Mouse (Mus musculus): ENCODE results near the gene Stim2. TPM values are rescaled to one million over a fixed set of nuclear protein-coding genes. Genes with fewer than 3 reads are reported as not detected.

Stim2 gene
- polyA plus RNA-seq, 1 experiment = 23.6 TPM

GRCm38 (mm10) chr5:53961229-53961628, 37.1 kb upstream of the Stim2 start:
- Histone ChIP-seq H3K27me3 (ENCODE audit: control insufficient read depth, insufficient read depth, insufficient read length) (no peaks in the 10 kb centered on the region), H3K4me2 (ENCODE audit: low read depth) (no peak overlapping the region), H3K4me3 (no peak overlapping the region), H3K79me2 (ENCODE audit: control insufficient read depth, insufficient read depth) (no peaks in the 10 kb centered on the region), H3K36me3 (ENCODE audit: control insufficient read depth, insufficient read depth) (no peaks in the 10 kb centered on the region), H3ac (ENCODE audit: control insufficient read depth, insufficient read length) (no peak overlapping the region)
- TF ChIP-seq TCF3 (IDR thresholded peaks at IDR 0.05; ENCODE audit: insufficient read length, low read depth) = no peak
- no peak for TF ChIP-seq SRF (IDR thresholded peaks at IDR 0.05; ENCODE audit: control insufficient read depth, insufficient read length, low read depth)
- TF ChIP-seq TCF12 (IDR thresholded peaks at IDR 0.05; ENCODE audit: insufficient read depth, poor library complexity, severe bottlenecking) = no peak
- no peak for TF ChIP-seq MAX (IDR thresholded peaks at IDR 0.05; ENCODE audit: low read depth)
- TF ChIP-seq POLR2AphosphoS2 (IDR thresholded peaks at IDR 0.05; ENCODE audit: insufficient read length, low read depth) = no peak
- TF ChIP-seq MYOG (IDR thresholded peaks at IDR 0.05; ENCODE audit: control insufficient read depth in 1 of 3, insufficient read depth in 1 of 3, insufficient read length in 2 of 3, low read depth in 2 of 3) = no peak
- TF ChIP-seq POLR2A (IDR thresholded peaks at IDR 0.05; ENCODE audit: insufficient read length, low read depth) = no peak
- no peak for TF ChIP-seq CEBPB (IDR thresholded peaks at IDR 0.05; ENCODE audit: insufficient read depth, poor library complexity, severe bottlenecking)
- no peak for TF ChIP-seq USF1 (IDR thresholded peaks at IDR 0.05; ENCODE audit: low read depth)
- TF ChIP-seq MYOD1 (IDR thresholded peaks at IDR 0.05; ENCODE audit: control insufficient read depth in 1 of 3, insufficient read length in 2 of 3, low read depth in 2 of 3) = no peak
- TF ChIP-seq REST (IDR thresholded peaks at IDR 0.05; ENCODE audit: insufficient read depth, insufficient read length) = no peak
- TF ChIP-seq E2F4 (IDR thresholded peaks at IDR 0.05; ENCODE audit: insufficient read depth) = no peak

- Histone ChIP-seq H3K4me3 (no peak overlapping the region), H3K27me3 (ENCODE audit: control insufficient read depth, insufficient read depth, insufficient read length) (no peaks in the 10 kb centered on the region), H3K36me3 (ENCODE audit: control insufficient read depth, insufficient read depth) (no peaks in the 10 kb centered on the region), H3K79me2 (ENCODE audit: control insufficient read depth, insufficient read depth) (no peaks in the 10 kb centered on the region), H3ac (ENCODE audit: control insufficient read depth, insufficient read length) (no peak overlapping the region), H3K4me2 (ENCODE audit: low read depth) (no peak overlapping the region)
- TF ChIP-seq SRF (IDR thresholded peaks at IDR 0.05; ENCODE audit: control insufficient read depth, insufficient read length, low read depth) (no peak), CEBPB (IDR thresholded peaks at IDR 0.05; ENCODE audit: insufficient read depth, poor library complexity, severe bottlenecking) (no peak), MAX (IDR thresholded peaks at IDR 0.05; ENCODE audit: low read depth) (no peak), USF1 (IDR thresholded peaks at IDR 0.05; ENCODE audit: low read depth) (no peak), POLR2A (IDR thresholded peaks at IDR 0.05; ENCODE audit: insufficient read length, low read depth) (no peak), E2F4 (IDR thresholded peaks at IDR 0.05; ENCODE audit: insufficient read depth) (no peak), REST (IDR thresholded peaks at IDR 0.05; ENCODE audit: insufficient read depth, insufficient read length) (no peak), POLR2AphosphoS2 (IDR thresholded peaks at IDR 0.05; ENCODE audit: insufficient read length, low read depth) (no peak), MYOG (IDR thresholded peaks at IDR 0.05; ENCODE audit: control insufficient read depth in 1 of 3, insufficient read depth in 1 of 3, insufficient read length in 2 of 3, low read depth in 2 of 3) (no peak), TCF3 (IDR thresholded peaks at IDR 0.05; ENCODE audit: insufficient read length, low read depth) (no peak), TCF12 (IDR thresholded peaks at IDR 0.05; ENCODE audit: insufficient read depth, poor library complexity, severe bottlenecking) (no peak), MYOD1 (IDR thresholded peaks at IDR 0.05; ENCODE audit: control insufficient read depth in 1 of 3, insufficient read length in 2 of 3, low read depth in 2 of 3) (no peak)
Observed at GRCm38 (mm10) chr5:53961830-53962515, 36.3 kb upstream of the Stim2 start.

- no peak overlapping the region for H3K4me2 ChIP-seq (ENCODE audit: low read depth)
- TF ChIP-seq TCF3 (IDR thresholded peaks at IDR 0.05; ENCODE audit: insufficient read length, low read depth) = no peak
- TF ChIP-seq SRF (IDR thresholded peaks at IDR 0.05; ENCODE audit: control insufficient read depth, insufficient read length, low read depth) = no peak
- no peak for TF ChIP-seq MAX (IDR thresholded peaks at IDR 0.05; ENCODE audit: low read depth)
- TF ChIP-seq CEBPB (IDR thresholded peaks at IDR 0.05; ENCODE audit: insufficient read depth, poor library complexity, severe bottlenecking) = no peak
- no peak overlapping the region for H3ac ChIP-seq (ENCODE audit: control insufficient read depth, insufficient read length)
- no peak overlapping the region for H3K4me3 ChIP-seq
- no peaks in the 10 kb centered on the region for H3K27me3 ChIP-seq (ENCODE audit: control insufficient read depth, insufficient read depth, insufficient read length)
- H3K79me2 ChIP-seq (ENCODE audit: control insufficient read depth, insufficient read depth) = no peaks in the 10 kb centered on the region
- H3K36me3 ChIP-seq (ENCODE audit: control insufficient read depth, insufficient read depth) = no peaks in the 10 kb centered on the region
Observed at GRCm38 (mm10) chr5:53965656-53966055, 32.6 kb upstream of the Stim2 start.

- no peaks in the 10 kb centered on the region for H3K36me3 ChIP-seq (ENCODE audit: control insufficient read depth, insufficient read depth)
- no peak overlapping the region for H3ac ChIP-seq (ENCODE audit: control insufficient read depth, insufficient read length)
- TF ChIP-seq MYOG (IDR thresholded peaks at IDR 0.05; ENCODE audit: control insufficient read depth in 1 of 3, insufficient read depth in 1 of 3, insufficient read length in 2 of 3, low read depth in 2 of 3) (no peak), TCF12 (IDR thresholded peaks at IDR 0.05; ENCODE audit: insufficient read depth, poor library complexity, severe bottlenecking) (no peak), TCF3 (IDR thresholded peaks at IDR 0.05; ENCODE audit: insufficient read length, low read depth) (no peak), REST (IDR thresholded peaks at IDR 0.05; ENCODE audit: insufficient read depth, insufficient read length) (no peak)
- H3K79me2 ChIP-seq (ENCODE audit: control insufficient read depth, insufficient read depth) = no peaks in the 10 kb centered on the region
- no peaks in the 10 kb centered on the region for H3K27me3 ChIP-seq (ENCODE audit: control insufficient read depth, insufficient read depth, insufficient read length)
- H3K4me2 ChIP-seq (ENCODE audit: low read depth) = no peak overlapping the region
- H3K4me3 ChIP-seq = no peak overlapping the region
Observed at GRCm38 (mm10) chr5:53967560-53967959, 30.7 kb upstream of the Stim2 start.

GRCm38 (mm10) chr5:53970178-53970577, 28.1 kb upstream of the Stim2 start:
- no peaks in the 10 kb centered on the region for H3K79me2 ChIP-seq (ENCODE audit: control insufficient read depth, insufficient read depth)
- no peak overlapping the region for H3K4me2 ChIP-seq (ENCODE audit: low read depth)
- no peak overlapping the region for H3ac ChIP-seq (ENCODE audit: control insufficient read depth, insufficient read length)
- peak in 1 of 3 experiments; percentile 29 for TF ChIP-seq MYOG (IDR thresholded peaks at IDR 0.05; ENCODE audit: control insufficient read depth in 1 of 3, insufficient read depth in 1 of 3, insufficient read length in 2 of 3, low read depth in 2 of 3)
- TF ChIP-seq TCF3 (IDR thresholded peaks at IDR 0.05; ENCODE audit: insufficient read length, low read depth) = no peak
- TF ChIP-seq REST (IDR thresholded peaks at IDR 0.05; ENCODE audit: insufficient read depth, insufficient read length) = no peak
- TF ChIP-seq MYOD1 (IDR thresholded peaks at IDR 0.05; ENCODE audit: control insufficient read depth in 1 of 3, insufficient read length in 2 of 3, low read depth in 2 of 3) = no peak
- TF ChIP-seq CEBPB (IDR thresholded peaks at IDR 0.05; ENCODE audit: insufficient read depth, poor library complexity, severe bottlenecking) = no peak
- TF ChIP-seq TCF12 (IDR thresholded peaks at IDR 0.05; ENCODE audit: insufficient read depth, poor library complexity, severe bottlenecking) = no peak
- TF ChIP-seq SRF (IDR thresholded peaks at IDR 0.05; ENCODE audit: control insufficient read depth, insufficient read length, low read depth) = no peak
- H3K4me3 ChIP-seq = no peak overlapping the region
- no peaks in the 10 kb centered on the region for H3K27me3 ChIP-seq (ENCODE audit: control insufficient read depth, insufficient read depth, insufficient read length)
- H3K36me3 ChIP-seq (ENCODE audit: control insufficient read depth, insufficient read depth) = no peaks in the 10 kb centered on the region

Data from myocyte (in vitro differentiated cells).